Mouse (Mus musculus): ENCODE measurements around the gene Arl5c. TPM values are rescaled to one million over a fixed set of nuclear protein-coding genes. Genes with fewer than 3 reads are reported as not detected.

Arl5c gene
- polyA plus RNA-seq, 1 experiment: 47.3 TPM

DNA sequence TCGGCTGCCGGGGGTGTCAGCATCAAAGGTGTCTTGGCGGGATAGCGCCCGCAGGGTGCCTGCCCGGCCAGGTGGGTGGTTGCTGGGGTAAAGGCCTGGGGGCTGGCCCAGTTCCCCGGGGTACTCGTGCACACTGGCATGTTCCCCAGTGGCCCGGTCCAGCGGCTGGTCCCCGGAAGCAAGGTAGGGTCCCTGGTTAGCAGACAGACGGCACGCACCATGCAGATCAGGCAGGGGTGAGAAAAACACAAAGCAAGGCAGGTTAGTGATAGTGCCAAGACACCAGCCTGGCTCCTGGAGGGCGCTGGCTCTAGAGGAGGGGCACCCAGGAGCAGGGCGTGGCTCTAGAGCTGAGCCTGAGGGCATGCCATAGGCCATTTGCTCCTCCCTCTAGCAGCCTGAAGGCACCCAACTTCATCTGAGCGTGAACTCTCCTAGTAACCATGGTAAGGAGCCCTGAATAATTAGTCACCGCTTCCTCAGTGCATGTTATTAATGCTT, 7.2 kb upstream of the Arl5c start:
- Histone ChIP-seq H3K4me3 (replicated peaks; ENCODE audit: control insufficient read depth, low read depth, low read length) (no peak overlapping the region), H3K27ac (ENCODE audit: control insufficient read depth, insufficient read depth, low read depth, low read length, poor library complexity) (peak overlapping the region; percentile 12; the same call in 1 of the 2 replicates), H3K4me1 (ENCODE audit: control insufficient read depth, insufficient read depth, low read length) (peaks cover 6% of the 10 kb centered on the region)
- 73% methylated on average over 17 of the region's 17 CpGs for WGBS
- TF ChIP-seq CTCF (IDR thresholded peaks at IDR 0.05; ENCODE audit: control insufficient read depth, insufficient read depth, low read length): no peak
- TF ChIP-seq POLR2A (IDR thresholded peaks at IDR 0.05; ENCODE audit: borderline replicate concordance, control insufficient read depth, low read depth, low read length): no peak

DNA sequence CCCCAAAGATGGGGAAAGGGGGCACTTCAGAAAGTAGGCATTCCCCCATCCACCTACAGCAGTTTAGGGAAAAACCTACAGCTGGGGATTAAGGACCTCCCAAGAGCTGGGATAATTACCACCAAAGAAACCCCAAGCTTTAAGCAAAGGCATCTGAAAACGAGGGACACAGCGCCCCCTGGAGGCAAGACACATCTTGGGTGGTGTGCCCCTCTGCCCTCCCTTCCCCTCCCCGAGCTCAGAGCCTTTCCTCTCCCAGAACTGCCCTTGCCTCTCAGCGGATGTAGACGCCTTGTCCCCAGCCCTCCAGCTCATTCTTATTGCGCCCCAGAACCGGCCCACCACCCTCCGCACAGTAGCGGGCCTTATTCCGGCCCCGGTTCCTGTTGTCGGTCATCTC, 6.6 kb upstream of the Arl5c start:
- Histone ChIP-seq H3K4me3 (replicated peaks; ENCODE audit: control insufficient read depth, low read depth, low read length) (no peak overlapping the region), H3K27ac (ENCODE audit: control insufficient read depth, insufficient read depth, low read depth, low read length, poor library complexity) (peak overlapping the region; percentile 82; the same call in 1 of the 2 replicates), H3K4me1 (ENCODE audit: control insufficient read depth, insufficient read depth, low read length) (peaks cover 6% of the 10 kb centered on the region)
- WGBS: 49% methylated on average over 12 of the region's 12 CpGs
- TF ChIP-seq POLR2A (IDR thresholded peaks at IDR 0.05; ENCODE audit: borderline replicate concordance, control insufficient read depth, low read depth, low read length) (no peak), CTCF (IDR thresholded peaks at IDR 0.05; ENCODE audit: control insufficient read depth, insufficient read depth, low read length) (peak; percentile 85)

DNA sequence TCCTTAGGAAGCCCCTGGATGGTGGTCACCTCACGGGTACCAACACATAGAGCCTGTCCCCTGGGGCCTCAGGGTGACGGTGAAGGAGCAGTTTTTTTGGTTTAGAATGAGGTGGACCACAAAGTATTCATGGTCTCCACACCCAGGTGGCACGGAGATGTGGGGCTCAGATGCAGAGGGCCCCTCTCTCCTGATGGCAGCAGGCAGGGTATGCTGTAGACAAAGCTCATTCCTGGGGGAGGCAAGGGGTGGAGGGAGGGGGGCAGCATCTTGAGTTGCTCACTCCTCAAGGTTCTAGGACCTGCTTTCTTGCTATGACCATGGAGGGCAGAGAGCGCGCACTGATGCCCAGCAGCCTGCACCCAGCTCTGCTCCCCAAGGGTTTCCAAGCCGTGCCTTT, 6.0 kb upstream of the Arl5c start:
- TF ChIP-seq POLR2A (IDR thresholded peaks at IDR 0.05; ENCODE audit: borderline replicate concordance, control insufficient read depth, low read depth, low read length): no peak
- no peak for TF ChIP-seq CTCF (IDR thresholded peaks at IDR 0.05; ENCODE audit: control insufficient read depth, insufficient read depth, low read length)
- 54% methylated on average over 6 of the region's 6 CpGs for WGBS
- Histone ChIP-seq H3K4me3 (replicated peaks; ENCODE audit: control insufficient read depth, low read depth, low read length) (no peak overlapping the region), H3K4me1 (ENCODE audit: control insufficient read depth, insufficient read depth, low read length) (peaks cover 6% of the 10 kb centered on the region), H3K27ac (ENCODE audit: control insufficient read depth, insufficient read depth, low read depth, low read length, poor library complexity) (peak overlapping the region; percentile 82)

DNA sequence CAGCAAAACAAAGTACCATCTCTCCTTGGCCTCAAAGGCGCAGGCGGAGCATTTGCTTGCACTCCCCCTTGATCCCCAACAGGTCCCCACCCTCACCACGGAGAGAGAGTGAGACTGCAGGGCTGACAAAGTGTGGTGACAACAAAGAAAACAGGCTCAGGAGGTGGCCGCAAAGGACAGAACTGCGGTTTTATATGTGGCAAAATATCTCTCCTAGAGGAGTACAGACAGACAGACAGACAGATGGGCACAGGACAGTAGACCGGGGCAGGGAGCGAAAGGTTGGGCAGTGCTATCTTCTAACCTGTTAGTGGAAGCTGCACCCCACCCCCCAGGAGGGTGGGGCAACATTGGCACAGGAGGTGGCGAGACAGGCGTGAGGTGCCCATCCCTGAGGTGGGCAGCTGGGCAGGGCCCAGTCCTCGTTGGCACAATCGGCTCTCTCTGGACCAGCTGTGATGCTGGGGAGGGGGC, 5.4 kb upstream of the Arl5c start:
- H3K4me1 ChIP-seq (ENCODE audit: control insufficient read depth, insufficient read depth, low read length): peaks cover 7% of the 10 kb centered on the region
- TF ChIP-seq POLR2A (IDR thresholded peaks at IDR 0.05; ENCODE audit: borderline replicate concordance, control insufficient read depth, low read depth, low read length) (no peak), CTCF (IDR thresholded peaks at IDR 0.05; ENCODE audit: control insufficient read depth, insufficient read depth, low read length) (no peak)
- H3K4me3 ChIP-seq (replicated peaks; ENCODE audit: control insufficient read depth, low read depth, low read length): no peak overlapping the region
- WGBS: 26% methylated on average over 11 of the region's 11 CpGs
- peak overlapping the region; percentile 82 for H3K27ac ChIP-seq (ENCODE audit: control insufficient read depth, insufficient read depth, low read depth, low read length, poor library complexity)

DNA sequence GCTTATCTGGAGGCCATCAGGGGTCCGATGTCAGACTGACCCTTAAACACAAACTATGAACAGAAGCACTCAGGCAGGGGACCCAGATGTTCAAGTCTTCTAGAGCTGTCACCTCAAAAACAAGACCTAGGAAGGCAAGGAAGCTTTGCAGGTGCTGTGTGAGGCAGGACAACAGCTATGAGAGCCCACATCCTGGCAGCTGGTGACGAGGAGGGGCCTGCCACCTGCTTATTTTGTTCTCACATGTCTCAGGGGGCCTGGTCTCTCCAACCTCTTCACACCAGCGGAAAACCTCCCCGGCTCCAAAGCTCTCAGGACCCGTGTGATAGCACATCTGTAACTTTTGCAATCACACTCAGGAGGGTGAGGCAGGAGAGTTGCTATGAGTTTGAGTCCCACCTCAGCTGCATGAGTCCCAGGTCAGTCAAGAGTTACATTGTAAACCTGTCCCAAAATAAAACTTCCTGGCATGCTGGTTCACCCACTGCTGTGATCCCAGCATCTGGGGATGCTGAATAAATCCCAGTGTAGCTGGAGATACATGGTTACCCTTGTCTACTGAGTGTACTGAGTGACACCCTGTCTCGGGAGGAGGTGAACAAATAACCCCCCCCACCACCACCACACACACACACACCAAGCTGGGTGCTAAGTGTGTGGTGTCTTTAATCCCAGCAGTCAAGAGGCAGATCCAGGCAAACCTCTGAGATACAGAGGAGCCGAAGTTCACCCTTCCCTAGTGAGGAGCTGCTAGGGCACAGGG, 4.6 kb upstream of the Arl5c start:
- TF ChIP-seq CTCF (IDR thresholded peaks at IDR 0.05; ENCODE audit: control insufficient read depth, insufficient read depth, low read length) (no peak), POLR2A (IDR thresholded peaks at IDR 0.05; ENCODE audit: borderline replicate concordance, control insufficient read depth, low read depth, low read length) (no peak)
- Histone ChIP-seq H3K27ac (ENCODE audit: control insufficient read depth, insufficient read depth, low read depth, low read length, poor library complexity) (peak overlapping the region; percentile 91), H3K4me1 (ENCODE audit: control insufficient read depth, insufficient read depth, low read length) (peaks cover 7% of the 10 kb centered on the region), H3K4me3 (replicated peaks; ENCODE audit: control insufficient read depth, low read depth, low read length) (no peak overlapping the region)
- 20% methylated on average over 7 of the region's 7 CpGs for WGBS

DNA sequence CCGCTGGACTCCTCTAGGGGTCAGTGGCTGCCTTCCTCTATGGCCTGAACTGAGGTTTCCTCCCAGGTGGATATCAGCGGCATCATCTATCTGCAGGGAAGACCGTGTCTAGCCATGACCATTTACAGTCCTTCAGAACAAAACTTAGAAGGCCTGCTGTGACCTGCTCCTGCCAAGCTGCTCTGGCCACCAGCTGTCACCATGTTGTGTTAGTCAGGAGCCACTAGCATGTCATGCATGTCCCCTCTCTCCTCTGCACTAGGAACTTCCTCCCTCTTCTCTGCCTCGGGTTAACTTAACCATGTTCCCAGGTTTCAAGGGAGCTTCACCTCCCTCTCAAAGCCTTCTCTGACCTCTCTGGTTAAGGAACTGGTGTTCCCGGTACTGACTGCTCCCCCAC, 3.8 kb upstream of the Arl5c start:
- Histone ChIP-seq H3K27ac (ENCODE audit: control insufficient read depth, insufficient read depth, low read depth, low read length, poor library complexity) (peak overlapping the region; percentile 91), H3K4me3 (replicated peaks; ENCODE audit: control insufficient read depth, low read depth, low read length) (no peak overlapping the region), H3K4me1 (ENCODE audit: control insufficient read depth, insufficient read depth, low read length) (peaks cover 7% of the 10 kb centered on the region)
- 26% methylated on average over 5 of the region's 5 CpGs for WGBS
- no peak for TF ChIP-seq POLR2A (IDR thresholded peaks at IDR 0.05; ENCODE audit: borderline replicate concordance, control insufficient read depth, low read depth, low read length)
- TF ChIP-seq CTCF (IDR thresholded peaks at IDR 0.05; ENCODE audit: control insufficient read depth, insufficient read depth, low read length): no peak

DNA sequence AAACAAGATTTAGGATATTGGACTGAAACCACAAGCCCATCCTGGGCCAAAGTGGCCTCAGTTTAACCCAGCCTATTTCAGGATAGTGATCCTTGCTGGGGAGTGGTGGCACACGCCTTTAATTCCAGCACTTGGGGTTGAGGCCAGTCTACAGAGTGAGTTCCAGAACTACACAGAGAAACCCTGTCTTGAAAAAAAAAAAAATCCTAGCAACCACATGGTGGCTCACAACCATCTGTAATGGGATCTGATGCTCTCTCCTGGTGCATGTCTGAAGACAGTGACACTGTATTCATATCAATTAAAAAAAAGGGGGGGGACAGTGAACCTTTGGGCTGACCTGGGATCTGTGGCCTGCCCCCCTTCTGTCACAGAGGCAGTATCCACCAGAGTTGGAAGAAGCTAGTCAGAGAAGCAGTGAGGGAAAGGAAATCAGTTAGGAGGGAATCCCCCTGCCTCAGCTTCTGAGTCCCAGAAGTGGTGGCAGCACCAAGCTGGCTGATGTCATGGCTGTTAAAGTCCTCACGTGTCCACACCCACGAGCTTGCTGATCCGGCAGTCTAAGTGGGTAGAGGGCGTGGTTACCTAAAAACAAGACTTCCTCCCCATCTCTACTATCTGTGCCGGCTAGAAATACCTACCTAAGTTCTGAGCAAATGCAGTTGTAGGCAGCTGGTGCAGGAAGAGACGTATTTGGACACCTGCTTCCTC, 3.1 kb upstream of the Arl5c start:
- 15% methylated on average over 7 of the region's 7 CpGs for WGBS
- Histone ChIP-seq H3K4me3 (replicated peaks; ENCODE audit: control insufficient read depth, low read depth, low read length) (no peak overlapping the region), H3K4me1 (ENCODE audit: control insufficient read depth, insufficient read depth, low read length) (peaks cover 9% of the 10 kb centered on the region), H3K27ac (ENCODE audit: control insufficient read depth, insufficient read depth, low read depth, low read length, poor library complexity) (peak overlapping the region; percentile 91)
- TF ChIP-seq POLR2A (IDR thresholded peaks at IDR 0.05; ENCODE audit: borderline replicate concordance, control insufficient read depth, low read depth, low read length): no peak

DNA sequence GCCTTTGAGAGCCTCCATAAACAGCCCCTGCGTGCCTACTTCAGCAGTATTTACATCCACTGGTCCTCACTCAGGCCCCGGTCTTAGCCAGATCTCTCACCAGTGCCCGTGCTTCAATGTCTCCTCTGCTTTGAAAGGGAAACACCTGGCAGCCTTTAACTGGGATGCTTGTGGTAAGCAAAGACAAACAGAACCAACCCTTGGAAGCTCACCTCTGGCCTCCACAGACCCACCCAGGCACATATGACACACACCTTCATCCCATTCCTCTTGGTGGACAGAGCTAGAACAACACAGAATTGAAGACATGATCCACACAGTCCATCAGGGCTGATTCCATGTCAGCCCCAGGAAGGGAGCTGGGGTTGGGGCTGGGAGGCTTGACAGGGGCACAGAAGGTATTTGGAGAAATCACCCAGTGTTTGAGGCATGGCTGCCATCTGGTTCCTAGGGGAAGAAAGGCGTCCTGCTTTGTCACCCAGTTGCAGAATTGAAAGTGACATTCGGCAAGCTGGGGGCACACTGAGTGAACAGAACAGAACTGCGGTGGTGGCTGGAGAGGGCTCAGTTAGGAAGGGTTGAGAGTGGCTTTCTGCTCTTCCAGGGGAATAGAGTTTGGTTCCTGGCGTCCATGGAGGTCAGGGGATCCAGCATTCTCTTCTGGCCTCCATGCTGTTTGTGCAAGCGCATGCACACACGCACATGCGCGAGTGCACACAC, 2.3 kb upstream of the Arl5c start:
- no peak for TF ChIP-seq POLR2A (IDR thresholded peaks at IDR 0.05; ENCODE audit: borderline replicate concordance, control insufficient read depth, low read depth, low read length)
- TF ChIP-seq CTCF (IDR thresholded peaks at IDR 0.05; ENCODE audit: control insufficient read depth, insufficient read depth, low read length): no peak
- Histone ChIP-seq H3K4me3 (replicated peaks; ENCODE audit: control insufficient read depth, low read depth, low read length) (no peak overlapping the region), H3K4me1 (ENCODE audit: control insufficient read depth, insufficient read depth, low read length) (peaks cover 9% of the 10 kb centered on the region), H3K27ac (ENCODE audit: control insufficient read depth, insufficient read depth, low read depth, low read length, poor library complexity) (peak overlapping the region; percentile 91)
- 63% methylated on average over 11 of the region's 11 CpGs for WGBS

All from bone marrow, adult 2 months (tissue).